Mouse (Mus musculus) cortical plate, adult 2 months (tissue): ENCODE results near the gene Abcb8.

Experiments used
- CTCF ChIP-seq: fragments of 200-500 bp; IDR thresholded peaks from 2 replicates; pipeline ENCODE4 v1.5.1; 2011; ENCODE audit warnings: mild to moderate bottlenecking, control low read depth, low read length; ENCODE audit not compliant: insufficient read depth; ENCODE audit errors: extremely low read depth
- POLR2A ChIP-seq: fragments of 200-500 bp; IDR thresholded peaks from 2 replicates; pipeline ENCODE4 v1.6.1; 2011; ENCODE audit warnings: mild to moderate bottlenecking, low read length, control low read depth; ENCODE audit not compliant: insufficient read depth; ENCODE audit errors: extremely low read depth

- TF ChIP-seq CTCF (no peak), POLR2A (no peak)
Measured at GRCm38 (mm10) chr5:24389011-24389657, 4.3 kb upstream of the Abcb8 start.
